Mouse (Mus musculus) embryo, embryonic 10.5 days (tissue): ENCODE results near the gene Mypop.

Experiments used
- DNase-seq: peaks from one replicate; pipeline ENCODE4 v3.0.0-alpha.2; 2015; ENCODE audit warnings: low spot score

The Mypop gene

GRCm38 (mm10) chr7:19017909-19018308, 26.9 kb downstream of the Mypop start:
- DNase-seq: no peak

DNA sequence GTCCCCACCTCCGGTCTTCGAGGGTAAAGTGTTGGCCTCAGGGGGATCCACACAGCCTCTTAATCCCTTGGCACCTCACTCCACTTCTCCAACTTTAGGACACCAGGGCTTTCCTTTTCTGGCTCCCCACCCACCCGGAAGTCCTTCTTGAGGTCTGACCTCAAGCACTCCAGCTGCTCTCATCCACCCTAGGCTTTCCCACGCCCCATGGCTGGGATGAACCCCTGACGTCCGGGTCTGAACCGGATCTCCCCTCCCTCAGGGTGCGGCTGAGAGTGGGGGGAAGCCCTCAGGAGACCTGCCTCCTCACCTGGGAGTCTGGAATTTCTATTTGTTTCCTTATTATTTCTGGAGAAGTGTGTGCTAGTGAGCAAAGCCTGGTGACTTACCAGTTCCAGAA, 30.0 kb downstream of the Mypop start:
- no peak for DNase-seq

DNA sequence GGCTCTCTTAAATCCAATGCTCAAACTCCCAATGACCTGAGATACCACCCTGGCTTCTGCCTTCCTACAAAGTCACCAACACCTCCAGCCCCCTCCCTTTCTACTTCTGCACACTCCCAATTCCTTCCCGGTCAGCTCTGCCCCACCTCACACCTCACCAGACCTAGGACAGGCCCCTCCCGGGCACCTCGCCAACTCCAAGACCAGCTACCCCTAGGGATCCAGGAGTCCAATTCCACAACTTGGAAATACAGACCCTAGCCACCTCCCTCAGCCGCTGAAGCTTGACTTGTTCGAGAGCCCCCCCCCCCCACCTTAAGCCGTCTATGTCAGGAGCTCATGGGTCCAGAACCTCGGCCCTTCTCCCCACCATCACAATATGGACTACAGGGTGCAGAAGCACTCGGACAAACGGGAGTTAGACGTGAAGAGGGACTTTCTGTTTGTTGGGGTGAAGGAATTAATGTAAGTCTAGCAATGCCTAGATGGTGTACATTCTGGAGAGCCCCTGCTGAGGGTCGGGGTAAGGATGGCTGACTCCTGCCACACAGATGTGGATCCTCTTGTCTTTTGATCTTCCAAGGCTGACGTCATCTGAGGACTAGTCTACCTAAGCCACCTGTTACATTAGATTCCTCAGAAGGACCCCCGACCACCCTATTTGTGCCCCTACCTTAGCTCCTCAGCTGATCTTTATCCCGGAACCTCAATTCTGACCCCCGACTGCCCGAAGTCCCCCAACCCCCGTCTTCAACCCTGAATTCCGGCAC, 31.3 kb downstream of the Mypop start:
- no peak for DNase-seq

DNA sequence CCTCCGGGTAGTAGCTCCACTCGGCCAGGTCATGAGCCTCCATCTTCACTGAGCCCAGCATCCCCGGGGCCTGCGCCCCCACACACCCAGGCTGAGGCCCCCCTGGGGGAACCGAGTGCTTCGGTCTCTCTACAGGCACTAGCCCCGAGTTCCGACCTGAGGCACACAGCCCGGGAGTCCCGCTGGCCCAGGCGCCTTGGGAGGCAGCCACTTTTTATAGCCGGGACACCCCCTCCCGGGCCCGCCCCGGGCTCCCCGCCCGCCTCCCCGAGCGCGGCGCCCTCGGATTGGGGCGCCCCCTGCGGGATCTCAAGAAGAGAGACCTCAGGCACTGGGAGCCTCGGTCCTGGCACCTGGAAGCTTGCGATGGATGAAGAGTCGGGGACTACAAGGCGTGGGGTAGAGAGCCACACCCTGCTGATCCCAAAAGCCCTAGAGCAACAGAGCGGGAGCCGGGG, 32.3 kb downstream of the Mypop start, which contains the start of gene Foxa3:
Gene Foxa3 (minus strand): TSS at position 182 of the 458 bp plus-strand sequence.
- DNase-seq: no peak

GRCm38 (mm10) chr7:19024096-19024506, 33.1 kb downstream of the Mypop start, which contains the start of gene Sympk:
Sympk (plus strand) TSS chr7:19024377.
- peak; percentile 97 for DNase-seq

DNA sequence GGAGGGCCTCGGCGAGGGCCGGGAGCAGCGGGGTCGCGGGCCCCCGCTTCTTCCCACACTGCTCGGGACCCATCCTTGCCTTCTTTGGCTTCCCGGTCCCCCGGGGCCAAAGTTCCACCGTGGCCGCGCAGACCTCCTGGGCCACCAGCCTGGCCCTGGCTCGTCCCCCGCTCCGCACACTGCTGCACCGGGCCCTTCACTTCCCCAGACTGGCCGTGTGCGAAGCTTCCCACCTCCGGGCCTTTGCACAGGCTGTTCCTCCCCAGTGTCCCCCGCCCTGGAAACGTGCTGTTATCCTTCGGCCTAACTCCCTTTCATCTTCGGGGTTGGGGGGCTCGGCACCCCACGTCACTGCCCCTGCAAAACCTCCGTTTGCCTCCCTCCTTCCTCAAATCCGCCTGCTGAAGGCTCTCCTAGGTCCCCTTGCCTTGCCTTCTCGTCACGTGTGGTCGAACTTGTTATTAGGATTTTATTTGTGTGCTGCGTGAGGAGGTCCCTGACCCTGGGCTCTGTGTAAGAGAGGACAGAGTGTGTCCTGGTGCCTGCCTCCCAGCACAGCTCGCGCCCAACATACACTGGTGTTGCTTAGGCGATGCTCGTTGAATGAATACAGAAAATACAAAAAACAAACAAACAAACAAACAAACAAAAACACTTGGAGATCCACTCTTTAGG, 33.7 kb downstream of the Mypop start:
- peak; percentile 63 for DNase-seq

- no peak for DNase-seq
Observed at GRCm38 (mm10) chr7:19028067-19028466, 37.0 kb downstream of the Mypop start.

DNA sequence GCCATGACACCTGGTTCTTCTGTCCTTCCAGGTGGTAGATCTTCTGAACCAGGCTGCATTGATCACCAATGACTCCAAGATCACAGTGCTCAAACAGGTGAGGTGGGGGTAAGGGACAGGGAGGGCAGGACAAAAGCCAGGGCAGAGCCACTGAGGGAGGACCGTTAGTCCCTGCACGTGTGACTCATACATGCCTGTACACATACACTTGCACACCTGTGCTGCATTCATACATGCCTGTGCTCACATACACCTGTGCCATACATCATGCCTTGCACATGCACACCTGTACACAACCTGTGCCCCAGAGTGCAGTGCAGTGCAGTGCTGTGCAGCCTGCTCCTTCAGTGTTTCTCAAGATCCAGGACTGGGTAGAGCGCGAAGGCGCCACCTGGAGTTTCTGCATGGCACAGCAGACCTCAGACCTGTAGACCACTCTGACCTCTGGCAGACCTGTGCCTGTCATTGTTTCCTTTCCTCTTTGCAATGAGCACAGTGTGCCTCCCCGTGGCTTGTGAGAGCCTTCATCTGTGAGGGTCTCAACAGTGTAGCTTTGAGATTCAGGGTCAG, 38.1 kb downstream of the Mypop start:
- DNase-seq: peak; percentile 83

- DNase-seq: no peak
Observed at GRCm38 (mm10) chr7:19031641-19032040, 40.6 kb downstream of the Mypop start.

GRCm38 (mm10) chr7:19044616-19045015, 53.6 kb downstream of the Mypop start:
- no peak for DNase-seq

DNA sequence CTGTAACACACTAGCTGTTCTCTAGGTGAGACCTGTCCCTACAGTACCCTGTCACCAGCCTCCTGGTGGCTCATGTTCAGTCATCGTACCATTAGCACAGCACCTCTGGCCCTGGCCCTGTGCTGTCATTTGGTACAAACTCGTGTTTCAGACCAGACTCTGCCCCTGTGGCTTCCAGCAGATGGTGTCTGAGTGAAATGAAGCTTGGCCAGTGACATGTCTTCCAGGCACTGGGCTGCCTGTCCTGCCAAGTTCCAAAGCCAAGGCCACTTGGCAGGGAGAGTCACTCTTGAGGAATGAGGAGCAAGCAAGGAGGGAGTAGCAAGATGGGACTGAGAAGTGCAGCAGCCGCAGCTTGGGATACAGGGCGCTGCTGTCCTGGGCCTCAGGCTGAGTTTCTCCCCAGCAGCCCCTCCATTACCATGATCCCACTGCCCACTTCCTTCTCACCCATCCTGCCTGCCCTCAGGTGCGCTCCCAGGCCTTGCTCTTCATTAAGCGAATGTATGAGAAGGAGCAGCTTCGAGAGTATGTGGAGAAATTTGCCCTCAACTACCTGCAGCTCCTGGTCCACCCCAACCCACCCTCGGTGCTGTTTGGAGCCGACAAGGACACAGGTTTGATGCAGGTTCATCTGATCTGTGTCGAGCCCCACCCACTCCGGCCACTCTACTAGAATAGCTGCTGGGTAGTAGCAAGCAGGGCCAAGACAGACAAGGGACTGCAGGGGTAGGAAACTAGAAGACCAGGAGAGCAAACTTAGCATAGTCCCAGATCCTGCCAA, 55.4 kb downstream of the Mypop start:
- DNase-seq: no peak

DNA sequence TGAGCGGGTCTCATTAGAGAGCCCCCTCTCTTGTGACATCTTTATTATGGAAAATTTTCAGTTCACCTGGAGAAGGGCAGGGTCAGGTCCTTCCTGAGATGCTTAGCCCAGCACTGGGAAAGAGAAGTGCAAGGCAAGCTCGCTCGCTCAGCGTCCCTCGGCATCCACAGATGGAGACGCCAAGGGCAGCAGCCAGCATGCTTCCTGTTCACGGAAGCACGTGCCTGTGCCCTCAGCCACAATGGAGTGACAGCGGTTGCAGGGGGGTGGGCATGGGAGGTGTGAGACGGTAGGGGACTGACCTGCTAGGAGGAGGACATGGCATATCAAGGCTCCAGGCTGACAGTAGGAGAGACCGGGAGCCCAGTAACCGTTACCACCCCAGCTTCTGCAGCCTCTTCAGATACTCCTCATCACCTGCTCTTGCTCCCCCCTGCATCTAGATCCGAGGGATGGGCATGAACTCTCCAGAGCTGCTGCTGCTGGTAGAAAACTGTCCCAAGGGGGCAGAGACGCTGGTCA, 57.0 kb downstream of the Mypop start:
- DNase-seq: no peak

GRCm38 (mm10) chr7:19049252-19049651, 58.2 kb downstream of the Mypop start:
- no peak for DNase-seq

GRCm38 (mm10) chr7:19050172-19050571, 59.1 kb downstream of the Mypop start:
- DNase-seq: no peak

- DNase-seq: no peak
Observed at GRCm38 (mm10) chr7:19051161-19051560, 60.1 kb downstream of the Mypop start.
